Mouse (Mus musculus): ENCODE results near the gene Chsy1. TPM values are rescaled to one million over a fixed set of nuclear protein-coding genes. Genes with fewer than 3 reads are reported as not detected.

Chsy1 gene
- polyA plus RNA-seq (2012; fragmentation: generic; extraction: Trizol): 17.2 TPM

- peak within 1 kb of the TSS; percentile 99 for H3ac ChIP-seq (ENCODE audit: control insufficient read depth, insufficient read length)
- H3K27me3 ChIP-seq (ENCODE audit: control insufficient read depth, insufficient read depth, insufficient read length): no peaks in the 10 kb centered on the region
- H3K79me2 ChIP-seq (ENCODE audit: control insufficient read depth, insufficient read depth): peaks cover 45% of the 10 kb centered on the region
- no peak for TF ChIP-seq SRF (IDR thresholded peaks at IDR 0.05; ENCODE audit: control insufficient read depth, insufficient read length, low read depth)
- TF ChIP-seq E2F4 (IDR thresholded peaks at IDR 0.05; ENCODE audit: insufficient read depth): no peak
- TF ChIP-seq USF1 (IDR thresholded peaks at IDR 0.05; ENCODE audit: low read depth): peak; percentile 83
- no peak for TF ChIP-seq TCF12 (IDR thresholded peaks at IDR 0.05; ENCODE audit: insufficient read depth, poor library complexity, severe bottlenecking)
- TF ChIP-seq MYOD1 (IDR thresholded peaks at IDR 0.05; ENCODE audit: control insufficient read depth in 1 of 3, insufficient read length in 2 of 3, low read depth in 2 of 3): peak in 1 of 3 experiments; percentile 41
- peak in 1 of 3 experiments; percentile 22 for TF ChIP-seq MYOG (IDR thresholded peaks at IDR 0.05; ENCODE audit: control insufficient read depth in 1 of 3, insufficient read depth in 1 of 3, insufficient read length in 2 of 3, low read depth in 2 of 3)
- TF ChIP-seq MAX (IDR thresholded peaks at IDR 0.05; ENCODE audit: low read depth): no peak
- TF ChIP-seq POLR2A (IDR thresholded peaks at IDR 0.05; ENCODE audit: insufficient read length, low read depth): peak; percentile 76
- no peak for TF ChIP-seq REST (IDR thresholded peaks at IDR 0.05; ENCODE audit: insufficient read depth, insufficient read length)
- peak; percentile 80 for TF ChIP-seq POLR2AphosphoS2 (IDR thresholded peaks at IDR 0.05; ENCODE audit: insufficient read length, low read depth)
- TF ChIP-seq TCF3 (IDR thresholded peaks at IDR 0.05; ENCODE audit: insufficient read length, low read depth): no peak
- TF ChIP-seq CEBPB (IDR thresholded peaks at IDR 0.05; ENCODE audit: insufficient read depth, poor library complexity, severe bottlenecking): no peak
- no peaks in the 10 kb centered on the region for H3K36me3 ChIP-seq (ENCODE audit: control insufficient read depth, insufficient read depth)
- peak within 1 kb of the TSS; percentile 46 for H3K4me3 ChIP-seq
- peak within 1 kb of the TSS; percentile 72 for H3K4me2 ChIP-seq (ENCODE audit: low read depth)
Observed at GRCm38 (mm10) chr7:66108961-66109854, at the start of gene Chsy1. Chsy1 (plus strand) TSS chr7:66109515.

GRCm38 (mm10) chr7:66060066-66060956 lies 49.0 kb upstream of the Chsy1 start:
- H3K27me3 ChIP-seq (ENCODE audit: control insufficient read depth, insufficient read depth, insufficient read length): no peaks in the 10 kb centered on the region
- peak overlapping the region; percentile 91 for H3K4me3 ChIP-seq
- H3ac ChIP-seq (ENCODE audit: control insufficient read depth, insufficient read length): peak overlapping the region; percentile 23
- H3K79me2 ChIP-seq (ENCODE audit: control insufficient read depth, insufficient read depth): peaks cover 26% of the 10 kb centered on the region
- peaks cover 26% of the 10 kb centered on the region for H3K36me3 ChIP-seq (ENCODE audit: control insufficient read depth, insufficient read depth)
- TF ChIP-seq POLR2AphosphoS2 (IDR thresholded peaks at IDR 0.05; ENCODE audit: insufficient read length, low read depth) (peak; percentile 96), USF1 (IDR thresholded peaks at IDR 0.05; ENCODE audit: low read depth) (no peak), SRF (IDR thresholded peaks at IDR 0.05; ENCODE audit: control insufficient read depth, insufficient read length, low read depth) (peak; percentile 81), POLR2A (IDR thresholded peaks at IDR 0.05; ENCODE audit: insufficient read length, low read depth) (peak; percentile 99), MYOG (IDR thresholded peaks at IDR 0.05; ENCODE audit: control insufficient read depth in 1 of 3, insufficient read depth in 1 of 3, insufficient read length in 2 of 3, low read depth in 2 of 3) (peak in 2 of 3 experiments; percentile 6 to 33), E2F4 (IDR thresholded peaks at IDR 0.05; ENCODE audit: insufficient read depth) (no peak)
- peak overlapping the region; percentile 99 for H3K4me2 ChIP-seq (ENCODE audit: low read depth)

- H3K27me3 ChIP-seq (ENCODE audit: control insufficient read depth, insufficient read depth, insufficient read length): no peaks in the 10 kb centered on the region
- H3K79me2 ChIP-seq (ENCODE audit: control insufficient read depth, insufficient read depth): peaks cover 26% of the 10 kb centered on the region
- peak overlapping the region; percentile 23 for H3ac ChIP-seq (ENCODE audit: control insufficient read depth, insufficient read length)
- H3K4me3 ChIP-seq: peak overlapping the region; percentile 91
- TF ChIP-seq SRF (IDR thresholded peaks at IDR 0.05; ENCODE audit: control insufficient read depth, insufficient read length, low read depth) (no peak), TCF3 (IDR thresholded peaks at IDR 0.05; ENCODE audit: insufficient read length, low read depth) (no peak), CEBPB (IDR thresholded peaks at IDR 0.05; ENCODE audit: insufficient read depth, poor library complexity, severe bottlenecking) (no peak)
- H3K4me2 ChIP-seq (ENCODE audit: low read depth): peak overlapping the region; percentile 81
- peaks cover 27% of the 10 kb centered on the region for H3K36me3 ChIP-seq (ENCODE audit: control insufficient read depth, insufficient read depth)
Observed at GRCm38 (mm10) chr7:66061057-66061456, 48.3 kb upstream of the Chsy1 start.

GRCm38 (mm10) chr7:66076411-66076810 lies 32.9 kb upstream of the Chsy1 start:
- H3ac ChIP-seq (ENCODE audit: control insufficient read depth, insufficient read length): no peak overlapping the region
- H3K4me3 ChIP-seq: no peak overlapping the region
- peaks cover 44% of the 10 kb centered on the region for H3K36me3 ChIP-seq (ENCODE audit: control insufficient read depth, insufficient read depth)

More at GRCm38 (mm10) chr7:66076411-66076810, 32.9 kb upstream of the Chsy1 start:
- Histone ChIP-seq H3K79me2 (ENCODE audit: control insufficient read depth, insufficient read depth) (peaks cover 11% of the 10 kb centered on the region), H3K27me3 (ENCODE audit: control insufficient read depth, insufficient read depth, insufficient read length) (no peaks in the 10 kb centered on the region), H3K4me2 (ENCODE audit: low read depth) (no peak overlapping the region)
- TF ChIP-seq POLR2AphosphoS2 (IDR thresholded peaks at IDR 0.05; ENCODE audit: insufficient read length, low read depth): no peak
- TF ChIP-seq TCF12 (IDR thresholded peaks at IDR 0.05; ENCODE audit: insufficient read depth, poor library complexity, severe bottlenecking): no peak
- no peak for TF ChIP-seq SRF (IDR thresholded peaks at IDR 0.05; ENCODE audit: control insufficient read depth, insufficient read length, low read depth)
- no peak for TF ChIP-seq MAX (IDR thresholded peaks at IDR 0.05; ENCODE audit: low read depth)
- TF ChIP-seq TCF3 (IDR thresholded peaks at IDR 0.05; ENCODE audit: insufficient read length, low read depth): no peak
- TF ChIP-seq POLR2A (IDR thresholded peaks at IDR 0.05; ENCODE audit: insufficient read length, low read depth): no peak
- no peak for TF ChIP-seq CEBPB (IDR thresholded peaks at IDR 0.05; ENCODE audit: insufficient read depth, poor library complexity, severe bottlenecking)
- TF ChIP-seq USF1 (IDR thresholded peaks at IDR 0.05; ENCODE audit: low read depth): no peak
- TF ChIP-seq REST (IDR thresholded peaks at IDR 0.05; ENCODE audit: insufficient read depth, insufficient read length): no peak
- TF ChIP-seq MYOG (IDR thresholded peaks at IDR 0.05; ENCODE audit: control insufficient read depth in 1 of 3, insufficient read depth in 1 of 3, insufficient read length in 2 of 3, low read depth in 2 of 3): no peak

Data from myocyte (in vitro differentiated cells).